Mouse (Mus musculus) lung, adult 2 months (tissue): ENCODE data around the gene Coq4. TPM values are rescaled to one million over a fixed set of nuclear protein-coding genes. Genes with fewer than 3 reads are reported as not detected.

Experiments used
- DNase-seq: peaks from one replicate; pipeline ENCODE4 v3.0.0; 2022
- H3K4me1 ChIP-seq: fragments of 200-500 bp; 2 replicates; pipeline ENCODE4 v1.6.1; 2011; ENCODE audit warnings: low read length; ENCODE audit not compliant: control insufficient read depth, insufficient read depth
- H3K4me3 ChIP-seq: fragments of 200-500 bp; replicated peaks from 2 replicates; pipeline ENCODE3; 2011; ENCODE audit warnings: low read depth, mild to moderate bottlenecking, control low read depth, low read length; ENCODE audit errors: extremely low read depth
- CTCF ChIP-seq: fragments of 200-500 bp; IDR thresholded peaks from 2 replicates; pipeline ENCODE4 v1.5.1; 2011; ENCODE audit warnings: mild to moderate bottlenecking, low read length, control low read depth; ENCODE audit not compliant: insufficient read depth
- POLR2A ChIP-seq: fragments of 200-500 bp; IDR thresholded peaks from 2 replicates; pipeline ENCODE4 v1.6.1; 2011; ENCODE audit warnings: low read depth, mild to moderate bottlenecking, control low read depth, low read length, borderline replicate concordance; ENCODE audit errors: extremely low read depth
- WGBS: fragments of 180-500 bp; shearing (Covaris S2); methylation state at CpG from one replicate; pipeline ENCODE4 v1.1.7; 2018; 5-methylcytosine and 5-hydroxymethylcytosine counted together
- polyA plus RNA-seq: library from polyadenylated mRNA; depleted of rRNA; stranded (reverse); fragments of >200 nt; gene quantifications from 2 replicates; pipeline ENCODE4 v1.2.3, GENCODE M21; 2012

Gene Coq4
- polyA plus RNA-seq, 1 experiment, result 40.6 TPM

DNA sequence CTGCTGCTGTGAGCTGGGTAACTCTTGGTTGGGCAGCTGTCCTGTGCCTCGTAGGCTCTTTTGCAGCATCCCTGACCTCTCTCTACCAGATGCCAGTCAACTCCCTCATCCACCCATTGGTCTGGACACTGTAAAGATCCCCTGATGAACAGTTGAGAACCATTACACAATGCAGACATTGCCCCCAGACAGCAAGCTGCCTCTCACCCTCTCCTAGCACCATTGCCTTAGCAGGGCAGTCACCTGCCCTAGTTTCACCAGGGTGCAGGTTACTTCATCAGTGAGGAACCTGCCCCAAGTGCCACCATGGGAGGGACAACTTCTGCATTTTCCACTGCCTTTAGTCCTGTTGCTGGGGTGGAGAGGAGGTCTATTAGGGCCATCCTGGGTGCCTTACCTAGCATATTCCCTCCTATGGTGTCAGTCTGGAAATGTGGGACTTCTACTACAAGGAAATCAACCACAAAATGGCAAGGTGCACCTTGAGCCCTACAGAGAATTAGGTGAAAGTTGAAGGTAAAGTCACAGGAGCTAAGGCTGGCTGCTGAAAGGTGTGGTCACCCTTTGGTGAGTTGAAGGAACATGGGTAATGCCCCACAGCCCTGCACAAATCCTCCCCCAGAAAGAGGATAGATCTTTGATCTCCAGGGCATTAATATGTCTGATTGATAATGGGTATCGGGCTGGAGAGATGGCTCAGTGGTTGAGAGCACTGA is 5.6 kb downstream of the Coq4 start:
- no peak for DNase-seq
- 0 out of 2 replicates have a peak, but pooled peaks cover 3% of the 10 kb centered on the region for H3K4me1 ChIP-seq
- TF ChIP-seq CTCF (no peak), POLR2A (no peak)
- WGBS, result 94% methylated on average over 2 of the region's 2 CpGs
- H3K4me3 ChIP-seq, result no peak overlapping the region

DNA sequence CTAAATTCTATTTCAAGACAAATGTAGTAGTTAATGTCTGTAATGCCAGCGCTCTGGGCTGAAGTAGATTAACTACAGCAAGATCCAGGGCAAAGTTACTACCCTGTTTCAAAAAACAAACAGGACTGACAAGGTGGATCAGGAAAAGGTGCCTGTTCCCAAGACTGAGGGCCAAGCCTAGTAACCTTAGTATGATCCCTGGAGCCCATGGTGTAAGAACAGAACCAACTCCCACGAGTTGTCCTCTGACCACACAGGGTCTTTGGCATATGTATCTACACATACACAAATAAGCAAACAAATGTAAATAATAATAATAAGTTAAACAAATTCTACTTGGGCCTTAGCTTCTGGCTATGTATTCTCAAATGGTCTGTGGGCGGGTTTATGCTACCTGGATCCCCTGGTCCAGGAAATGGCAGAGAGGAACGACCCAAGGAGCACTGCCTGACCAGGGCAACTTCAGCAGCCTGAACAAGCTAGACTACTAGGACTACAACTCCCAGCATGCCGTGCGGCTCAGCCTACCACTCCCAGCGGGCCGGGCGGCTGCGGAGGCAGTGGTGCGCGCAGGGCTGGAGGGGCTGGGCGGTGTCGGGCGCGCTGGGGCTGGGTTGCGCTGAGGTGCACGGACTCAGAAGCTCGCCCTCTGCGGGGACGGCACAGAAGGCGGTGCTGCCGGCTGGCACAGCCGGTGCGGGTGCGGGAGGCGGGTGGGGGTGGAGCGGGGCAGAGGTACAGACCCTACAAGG is 15.0 kb downstream of the Coq4 start, which contains the start of gene Slc27a4:
Gene Slc27a4 (plus strand): TSS at position 560 of the 752 bp plus-strand sequence.
- H3K4me1 ChIP-seq, result peaks cover 5% of the 10 kb centered on the region; the same call in 1 of the 2 replicates
- DNase-seq, result peak; percentile 97
- no peak for TF ChIP-seq CTCF
- TF ChIP-seq POLR2A, result peak; percentile 63; the same call in 1 of the 2 replicates
- WGBS, result 3% methylated on average over 28 of the region's 28 CpGs
- peak within 1 kb of the TSS; percentile 64 for H3K4me3 ChIP-seq

DNA sequence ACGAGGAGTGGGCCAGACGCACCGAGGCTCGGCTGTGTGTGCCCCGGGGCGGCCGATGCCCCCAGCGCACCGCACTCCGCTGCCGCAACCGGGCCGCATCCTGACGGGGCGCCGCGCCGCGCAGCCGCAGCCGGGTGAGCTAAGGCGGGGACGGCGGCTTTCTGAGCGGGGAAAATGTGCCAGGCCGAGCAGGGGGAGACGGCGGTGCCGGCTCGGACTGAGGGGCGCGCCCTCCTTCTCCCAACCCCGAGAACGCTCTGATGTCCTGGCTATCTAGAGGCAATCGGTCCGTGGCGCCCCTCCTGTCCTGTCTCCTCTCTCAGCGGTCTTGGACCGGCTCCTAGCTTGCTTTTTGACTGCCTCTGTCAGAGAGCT is 15.5 kb downstream of the Coq4 start:
- whole genome bisulfite sequencing, result 0% methylated on average over 37 of the region's 39 CpGs
- no peak for DNase-seq
- H3K4me3 ChIP-seq, result peak overlapping the region; percentile 64
- H3K4me1 ChIP-seq, result peaks cover 5% of the 10 kb centered on the region; the same call in 1 of the 2 replicates
- TF ChIP-seq CTCF (no peak), POLR2A (no peak)

DNA sequence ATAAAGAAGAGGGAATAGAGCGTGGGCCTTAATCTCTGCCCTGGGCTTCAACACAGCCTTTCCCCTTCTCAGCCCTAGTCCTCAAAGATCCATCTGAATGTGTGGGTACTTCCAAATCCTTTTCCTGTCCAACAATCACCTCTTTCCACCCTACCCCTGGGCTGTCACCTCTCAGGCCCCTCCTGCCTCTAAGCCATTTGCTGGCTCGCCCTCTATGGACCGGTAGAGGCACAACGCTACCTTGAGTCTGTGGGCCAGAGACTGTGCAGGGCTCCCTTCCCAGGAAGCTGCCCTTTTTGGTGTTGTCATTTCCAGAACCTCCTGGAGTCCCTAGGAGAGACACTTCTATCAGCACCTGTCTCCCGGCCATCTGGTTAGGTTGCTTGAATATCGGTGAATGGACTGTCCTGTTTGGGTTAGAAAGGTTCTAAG is 16.1 kb downstream of the Coq4 start:
- no peak for DNase-seq
- 31% methylated on average over 6 of the region's 6 CpGs for WGBS
- TF ChIP-seq CTCF (no peak), POLR2A (no peak)
- peaks cover 5% of the 10 kb centered on the region; the same call in 1 of the 2 replicates for H3K4me1 ChIP-seq
- peak overlapping the region; percentile 64 for H3K4me3 ChIP-seq

DNA sequence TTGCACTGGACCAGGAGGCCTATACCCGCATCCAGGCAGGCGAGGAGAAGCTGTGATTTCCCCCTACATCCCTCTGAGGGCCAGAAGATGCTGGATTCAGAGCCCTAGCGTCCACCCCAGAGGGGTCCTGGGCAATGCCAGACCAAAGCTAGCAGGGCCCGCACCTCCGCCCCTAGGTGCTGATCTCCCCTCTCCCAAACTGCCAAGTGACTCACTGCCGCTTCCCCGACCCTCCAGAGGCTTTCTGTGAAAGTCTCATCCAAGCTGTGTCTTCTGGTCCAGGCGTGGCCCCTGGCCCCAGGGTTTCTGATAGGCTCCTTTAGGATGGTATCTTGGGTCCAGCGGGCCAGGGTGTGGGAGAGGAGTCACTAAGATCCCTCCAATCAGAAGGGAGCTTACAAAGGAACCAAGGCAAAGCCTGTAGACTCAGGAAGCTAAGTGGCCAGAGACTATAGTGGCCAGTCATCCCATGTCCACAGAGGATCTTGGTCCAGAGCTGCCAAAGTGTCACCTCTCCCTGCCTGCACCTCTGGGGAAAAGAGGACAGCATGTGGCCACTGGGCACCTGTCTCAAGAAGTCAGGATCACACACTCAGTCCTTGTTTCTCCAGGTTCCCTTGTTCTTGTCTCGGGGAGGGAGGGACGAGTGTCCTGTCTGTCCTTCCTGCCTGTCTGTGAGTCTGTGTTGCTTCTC is 28.5 kb downstream of the Coq4 start:
- DNase-seq, result no peak
- WGBS, result 82% methylated on average over 11 of the region's 11 CpGs
- TF ChIP-seq POLR2A (no peak), CTCF (no peak)

DNA sequence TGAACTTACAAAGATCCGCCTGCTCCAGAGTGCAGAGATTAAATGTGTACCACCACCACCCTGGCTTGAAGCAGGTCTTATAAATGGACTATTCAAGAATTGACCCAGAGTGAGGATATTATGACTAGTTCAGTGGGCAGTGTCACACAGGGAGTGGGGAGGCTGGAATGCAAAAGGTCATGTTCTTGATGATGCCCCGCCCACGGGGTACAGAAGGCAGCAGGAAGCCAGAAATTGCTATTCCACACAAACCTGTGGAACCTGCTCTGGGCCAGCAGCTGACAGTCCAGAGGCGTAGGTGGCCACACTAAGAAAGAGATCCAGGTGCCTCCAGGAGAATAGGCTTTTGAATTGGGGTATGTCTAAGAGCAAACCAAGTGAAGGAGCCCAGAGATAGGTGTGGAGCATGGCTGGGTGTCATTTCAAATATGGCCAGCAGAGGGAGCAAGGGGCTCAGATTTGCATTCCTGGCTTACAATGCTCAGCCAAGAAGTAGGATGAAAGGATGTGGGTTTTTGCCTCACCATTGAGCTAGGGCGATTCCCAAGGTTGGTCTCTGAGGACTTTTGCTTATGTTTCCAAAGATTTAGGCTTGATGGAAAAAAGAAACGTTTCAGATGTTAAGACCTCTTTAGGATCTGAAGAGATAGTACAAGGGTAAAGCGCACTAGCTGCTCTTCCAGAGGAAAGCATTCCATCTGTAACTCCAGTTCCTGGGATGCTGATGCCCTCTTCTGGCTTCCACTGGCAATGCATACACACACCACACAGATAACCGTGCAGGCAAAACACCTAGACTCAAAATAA is 30.3 kb downstream of the Coq4 start:
- Histone ChIP-seq H3K4me1 (no peaks in the 10 kb centered on the region), H3K4me3 (no peak overlapping the region)
- WGBS, result 30% methylated on average over 8 of the region's 8 CpGs
- peak; percentile 90 for TF ChIP-seq CTCF
- no peak for TF ChIP-seq POLR2A
- DNase-seq, result peak; percentile 82

More for the DNA sequence above, 28.5 kb downstream of the Coq4 start:
- Histone ChIP-seq H3K4me3 (no peak overlapping the region), H3K4me1 (no peaks in the 10 kb centered on the region)

DNA sequence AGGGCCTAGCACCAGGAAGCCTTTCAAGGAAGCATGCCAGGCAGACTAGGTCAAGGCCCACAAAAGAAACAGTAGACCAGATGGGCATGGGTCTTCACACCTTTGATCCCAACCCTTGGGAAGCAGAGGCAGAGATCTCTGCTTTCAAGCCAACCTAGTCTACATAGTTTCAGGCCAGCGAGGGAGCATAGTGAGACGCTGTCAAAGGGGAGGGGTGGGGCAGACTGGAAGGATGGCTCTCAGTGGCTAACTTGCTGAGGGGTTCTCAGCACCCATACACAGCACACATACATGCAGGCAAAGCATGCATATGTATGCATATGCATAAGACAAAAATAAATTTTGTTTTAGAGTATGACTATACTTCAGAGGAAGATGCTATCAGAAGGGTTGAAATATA is 32.1 kb downstream of the Coq4 start:
- WGBS, result 36% methylated on average over 2 of the region's 2 CpGs
- TF ChIP-seq POLR2A (no peak), CTCF (no peak)
- H3K4me3 ChIP-seq, result no peak overlapping the region

DNA sequence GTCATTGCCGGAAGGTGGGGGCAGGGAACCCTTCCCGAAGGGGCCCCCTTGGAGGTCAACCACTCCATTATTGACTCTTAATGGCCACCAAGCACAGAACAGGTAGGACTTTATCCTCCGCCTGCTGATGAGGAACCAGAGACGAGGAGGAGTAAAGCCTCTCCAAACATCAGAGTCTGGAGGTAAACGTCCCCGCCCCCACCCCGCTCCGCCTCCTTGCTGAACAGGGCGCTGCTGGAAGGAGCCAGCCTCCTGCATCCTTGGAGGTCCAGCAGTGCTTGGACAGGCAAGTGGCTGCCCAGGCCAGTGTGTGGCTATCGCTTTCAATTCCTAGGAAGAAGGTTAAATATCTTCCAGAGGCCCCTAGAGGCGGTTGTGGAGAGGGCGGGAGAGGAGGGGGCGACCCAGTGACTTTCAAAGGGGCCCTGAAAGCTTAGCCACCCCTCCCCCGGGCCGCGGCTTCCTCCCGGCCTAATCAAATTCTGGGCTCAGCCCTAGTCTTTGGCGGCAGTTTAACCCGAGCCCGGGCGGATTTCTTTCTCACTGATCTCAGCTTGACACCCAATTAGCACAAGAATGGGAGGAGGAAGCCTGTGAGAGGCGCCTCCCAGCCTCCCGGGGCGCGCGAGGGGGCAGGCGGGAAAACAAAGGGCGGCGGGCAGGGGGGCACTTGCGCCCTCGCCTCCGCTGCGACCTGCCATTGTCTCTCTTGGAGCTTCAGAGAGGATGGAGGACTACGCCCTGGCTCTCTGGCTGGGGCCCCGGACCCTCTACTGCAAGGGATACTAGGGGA is 32.9 kb downstream of the Coq4 start, which contains the start of gene Urm1:
Gene Urm1 (plus strand): TSS at position 51 of the 793 bp plus-strand sequence.
- under 1% methylated on average over 35 of the region's 35 CpGs for WGBS
- DNase-seq, result peak; percentile 54
- TF ChIP-seq CTCF, result no peak
- peak; percentile 29; the same call in 1 of the 2 replicates for TF ChIP-seq POLR2A
- peak within 1 kb of the TSS; percentile 55 for H3K4me3 ChIP-seq
- no peaks in the 10 kb centered on the region for H3K4me1 ChIP-seq

More for the DNA sequence above, 32.1 kb downstream of the Coq4 start:
- no peak for DNase-seq
- H3K4me1 ChIP-seq, result no peaks in the 10 kb centered on the region
